Mouse (Mus musculus) CD4-positive, CD25-positive, alpha-beta regulatory T cell, adult 2 months (primary cell): ENCODE results near the gene Slc2a1.

Experiments
- DNase-seq: peaks from one replicate; pipeline ENCODE4 v3.0.0-alpha.2; 2012; ENCODE audit warnings: low read depth, low spot score

Gene Slc2a1

GRCm38 (mm10) chr4:119129096-119129495 is 20.6 kb downstream of the Slc2a1 start:
- DNase-seq, result no peak

GRCm38 (mm10) chr4:119131189-119131910 is 22.8 kb downstream of the Slc2a1 start:
- no peak for DNase-seq

- DNase-seq, result no peak
These were observed 24.8 kb downstream of the Slc2a1 start for GRCm38 (mm10) chr4:119133306-119133705.

GRCm38 (mm10) chr4:119133860-119134259 is 25.3 kb downstream of the Slc2a1 start:
- DNase-seq, result no peak

GRCm38 (mm10) chr4:119137313-119137712 is 28.8 kb downstream of the Slc2a1 start:
- DNase-seq, result no peak

- no peak for DNase-seq
These were observed 29.7 kb downstream of the Slc2a1 start for GRCm38 (mm10) chr4:119138171-119138570.

GRCm38 (mm10) chr4:119138776-119139175 is 30.3 kb downstream of the Slc2a1 start:
- no peak for DNase-seq

- peak; percentile 79 for DNase-seq
These were observed 31.6 kb downstream of the Slc2a1 start for GRCm38 (mm10) chr4:119140126-119140525.

GRCm38 (mm10) chr4:119141191-119141590 is 32.7 kb downstream of the Slc2a1 start:
- DNase-seq, result no peak

GRCm38 (mm10) chr4:119142230-119142871 is 33.8 kb downstream of the Slc2a1 start:
- peak; percentile 66 for DNase-seq

- DNase-seq, result no peak
These were observed 38.3 kb downstream of the Slc2a1 start for GRCm38 (mm10) chr4:119146816-119147215.

- DNase-seq, result no peak
These were observed 38.8 kb downstream of the Slc2a1 start for GRCm38 (mm10) chr4:119147347-119147746.

- no peak for DNase-seq
These were observed 40.2 kb downstream of the Slc2a1 start for GRCm38 (mm10) chr4:119148741-119149140.

- peak; percentile 78 for DNase-seq
These were observed 48.7 kb downstream of the Slc2a1 start for GRCm38 (mm10) chr4:119157186-119157585.

GRCm38 (mm10) chr4:119157891-119158290 is 49.4 kb downstream of the Slc2a1 start:
- no peak for DNase-seq

- no peak for DNase-seq
These were observed 52.8 kb downstream of the Slc2a1 start for GRCm38 (mm10) chr4:119161358-119161757.

GRCm38 (mm10) chr4:119162990-119163389 is 54.5 kb downstream of the Slc2a1 start:
- no peak for DNase-seq

- no peak for DNase-seq
These were observed 57.4 kb downstream of the Slc2a1 start for GRCm38 (mm10) chr4:119165916-119166315.

- DNase-seq, result no peak
These were observed 58.6 kb downstream of the Slc2a1 start for GRCm38 (mm10) chr4:119167068-119167467.

- DNase-seq, result peak; percentile 92
These were observed 59.2 kb downstream of the Slc2a1 start for GRCm38 (mm10) chr4:119167663-119168062.

GRCm38 (mm10) chr4:119172919-119173650 is 64.6 kb downstream of the Slc2a1 start:
- DNase-seq, result peak; percentile 34

- peak; percentile 96 for DNase-seq
These were observed 65.4 kb downstream of the Slc2a1 start, which contains the start of gene Zfp691 for GRCm38 (mm10) chr4:119173851-119174453. TSS of gene Zfp691 (minus strand) at chr4:119174195.
